Mouse (Mus musculus): ENCODE results near the gene Rasa4. TPM values are rescaled to one million over a fixed set of nuclear protein-coding genes. Genes with fewer than 3 reads are reported as not detected.
"Not testable (repeated sequence)": the region's sequence is repeated elsewhere in the genome, so short reads cannot be mapped to it uniquely, and the experiment has no call there.

Gene Rasa4
- polyA plus RNA-seq, 1 experiment from 2014 or later = 15.9 TPM

GRCm38 (mm10) chr5:136149134-136149576 is 65.4 kb downstream of the Rasa4 start:
- not testable (repeated sequence) for H3K9me3 ChIP-seq (ENCODE audit: low read length); H3K27me3 ChIP-seq (ENCODE audit: insufficient read depth, low read length); H3K4me2 ChIP-seq (replicated peaks; ENCODE audit: low read depth, low read length); ATAC-seq (ENCODE audit: low FRiP score, low TSS enrichment); H3K4me1 ChIP-seq (ENCODE audit: insufficient read depth, low read length); H3K4me3 ChIP-seq (ENCODE audit: low read length); H3K9ac ChIP-seq (replicated peaks; ENCODE audit: low read length); H3K27ac ChIP-seq (ENCODE audit: low read length); H3K36me3 ChIP-seq (ENCODE audit: insufficient read depth, low read length)
- WGBS = 69% methylated on average over 5 of the region's 5 CpGs

- no peak overlapping the region for H3K4me2 ChIP-seq (replicated peaks; ENCODE audit: low read depth, low read length)
- WGBS = 65% methylated on average over 8 of the region's 8 CpGs
- no peak for ATAC-seq (ENCODE audit: low FRiP score, low TSS enrichment)
- H3K9me3 ChIP-seq (ENCODE audit: low read length) = no peaks in the 10 kb centered on the region
- H3K27ac ChIP-seq (ENCODE audit: low read length) = no peak overlapping the region
- H3K4me3 ChIP-seq (ENCODE audit: low read length) = no peak overlapping the region
- no peaks in the 10 kb centered on the region for H3K36me3 ChIP-seq (ENCODE audit: insufficient read depth, low read length)
- no peaks in the 10 kb centered on the region for H3K27me3 ChIP-seq (ENCODE audit: insufficient read depth, low read length)
- no peaks in the 10 kb centered on the region for H3K4me1 ChIP-seq (ENCODE audit: insufficient read depth, low read length)
- H3K9ac ChIP-seq (replicated peaks; ENCODE audit: low read length) = no peak overlapping the region
Observed at GRCm38 (mm10) chr5:136152365-136152764, 68.6 kb downstream of the Rasa4 start.

- Histone ChIP-seq H3K9me3 (ENCODE audit: low read length) (no peaks in the 10 kb centered on the region), H3K4me2 (replicated peaks; ENCODE audit: low read depth, low read length) (no peak overlapping the region), H3K4me1 (ENCODE audit: insufficient read depth, low read length) (no peaks in the 10 kb centered on the region), H3K27me3 (ENCODE audit: insufficient read depth, low read length) (no peaks in the 10 kb centered on the region), H3K9ac (replicated peaks; ENCODE audit: low read length) (no peak overlapping the region), H3K4me3 (ENCODE audit: low read length) (no peak overlapping the region), H3K36me3 (ENCODE audit: insufficient read depth, low read length) (no peaks in the 10 kb centered on the region), H3K27ac (ENCODE audit: low read length) (no peak overlapping the region)
- 76% methylated on average over 5 of the region's 5 CpGs for WGBS
- no peak for ATAC-seq (ENCODE audit: low FRiP score, low TSS enrichment)
Observed at GRCm38 (mm10) chr5:136155399-136155798, 71.7 kb downstream of the Rasa4 start.

- H3K36me3 ChIP-seq (ENCODE audit: insufficient read depth, low read length); ATAC-seq (ENCODE audit: low FRiP score, low TSS enrichment); H3K4me3 ChIP-seq (ENCODE audit: low read length); H3K9me3 ChIP-seq (ENCODE audit: low read length); H3K9ac ChIP-seq (replicated peaks; ENCODE audit: low read length); H3K27ac ChIP-seq (ENCODE audit: low read length); H3K4me2 ChIP-seq (replicated peaks; ENCODE audit: low read depth, low read length); H3K4me1 ChIP-seq (ENCODE audit: insufficient read depth, low read length); H3K27me3 ChIP-seq (ENCODE audit: insufficient read depth, low read length): not testable (repeated sequence)
- 90% methylated on average over 11 of the region's 12 CpGs for WGBS
Observed at GRCm38 (mm10) chr5:136160084-136160483, 76.4 kb downstream of the Rasa4 start.

Small RNA genes lying within 50 kb of the gene (microRNA-seq; reads per million reads assigned to microRNA genes)
- 1.7 reads per million, percentile 5 among the genes with 10 or more reads in this experiment for gene Mir7035

Other genes starting within 250 kb of the Rasa4 start
- 69.9 and 70.5 TPM in 2 replicates for gene Hspb1, start 196.0 kb upstream of the Rasa4 start, polyA plus RNA-seq (2015; fragmentation: Nextera tagmentation; extraction: Ambion mirVana)
- 193 and 202 TPM in 2 replicates for gene Ywhag, start 149.3 kb upstream of the Rasa4 start, polyA plus RNA-seq (2015; fragmentation: Nextera tagmentation; extraction: Ambion mirVana)
- gene Ssc4d, start 109.4 kb upstream of the Rasa4 start, polyA plus RNA-seq (2015; fragmentation: Nextera tagmentation; extraction: Ambion mirVana) = 11.3 and 11.8 TPM in 2 replicates
- gene Zp3, start 103.8 kb upstream of the Rasa4 start, polyA plus RNA-seq (2015; fragmentation: Nextera tagmentation; extraction: Ambion mirVana) = 0.18 and 0.20 TPM in 2 replicates
- 32.9 and 36.3 TPM in 2 replicates for gene Dtx2, start 89.1 kb upstream of the Rasa4 start, polyA plus RNA-seq (2015; fragmentation: Nextera tagmentation; extraction: Ambion mirVana)
- 3.6 and 6.1 TPM in 2 replicates for gene Upk3b, start 45.4 kb upstream of the Rasa4 start, polyA plus RNA-seq (2015; fragmentation: Nextera tagmentation; extraction: Ambion mirVana)
- gene Upk3bl, start 29.4 kb upstream of the Rasa4 start, polyA plus RNA-seq (2015; fragmentation: Nextera tagmentation; extraction: Ambion mirVana) = 2.2 and 3.6 TPM in 2 replicates
- gene Polr2j, start 32.7 kb downstream of the Rasa4 start, polyA plus RNA-seq (2015; fragmentation: Nextera tagmentation; extraction: Ambion mirVana) = 243 and 245 TPM in 2 replicates
- 39.5 and 40.2 TPM in 2 replicates for gene Lrwd1, start 52.2 kb downstream of the Rasa4 start, polyA plus RNA-seq (2015; fragmentation: Nextera tagmentation; extraction: Ambion mirVana)
- gene Alkbh4, start 52.2 kb downstream of the Rasa4 start, polyA plus RNA-seq (2015; fragmentation: Nextera tagmentation; extraction: Ambion mirVana) = 19.3 and 20.2 TPM in 2 replicates
- 6.1 and 6.6 TPM in 2 replicates for gene Orai2, start 86.8 kb downstream of the Rasa4 start, polyA plus RNA-seq (2015; fragmentation: Nextera tagmentation; extraction: Ambion mirVana)
- gene Prkrip1, start 115.0 kb downstream of the Rasa4 start, polyA plus RNA-seq (2015; fragmentation: Nextera tagmentation; extraction: Ambion mirVana) = 47.1 and 52.0 TPM in 2 replicates
- gene Sh2b2, start 162.6 kb downstream of the Rasa4 start, polyA plus RNA-seq (2015; fragmentation: Nextera tagmentation; extraction: Ambion mirVana) = 5.0 and 5.3 TPM in 2 replicates